8 mouse cellular contexts compared by ENCODE assay signal in genomic region chr11:20201661-20202101, GRCm38 (mm10). TPM values are rescaled to one million over a fixed set of nuclear protein-coding genes. Genes with fewer than 3 reads are reported as not detected.
DNase-seq lines count a peak whose midpoint lies in the region; ATAC-seq lines count a peak whose summit lies in the region.

No protein-coding gene starts in this region.

- no peaks in the 10 kb centered on the region for H3K36me3 ChIP-seq in kidney, embryonic 14.5 days (ENCODE audit: control insufficient read depth, insufficient read depth, low read length)
- H3K36me3 ChIP-seq in liver, embryonic 16.5 days (ENCODE audit: control insufficient read depth, insufficient read depth) = no peaks in the 10 kb centered on the region
- H3K36me3 ChIP-seq in neural tube, embryonic 12.5 days = no peaks in the 10 kb centered on the region

- peak; percentile 13; the same call in 1 of the 2 replicates for ATAC-seq in kidney, embryonic 14.5 days (ENCODE audit: low FRiP score, low TSS enrichment)
- peak; percentile 3 for ATAC-seq in liver, embryonic 16.5 days (ENCODE audit: low read depth)
- peak; percentile 31 for ATAC-seq in neural tube, embryonic 12.5 days (ENCODE audit: low FRiP score, low read depth)

- WGBS in kidney, embryonic 14.5 days = under 1% methylated on average over 40 of the region's 40 CpGs
- 1% methylated on average over 40 of the region's 40 CpGs for WGBS in liver, embryonic 16.5 days (ENCODE audit: insufficient replicate concordance)
- WGBS in neural tube, embryonic 12.5 days = under 1% methylated on average over 40 of the region's 40 CpGs

- H3K27ac ChIP-seq in kidney, embryonic 14.5 days (ENCODE audit: low read depth, low read length) = peak overlapping the region; percentile 98
- peak overlapping the region; percentile 93 for H3K27ac ChIP-seq in liver, embryonic 16.5 days (ENCODE audit: low read length)
- peak overlapping the region; percentile 97 for H3K27ac ChIP-seq in neural tube, embryonic 12.5 days

- H3K9me3 ChIP-seq in kidney, embryonic 14.5 days (ENCODE audit: control insufficient read depth, low read length) = no peaks in the 10 kb centered on the region
- H3K9me3 ChIP-seq in liver, embryonic 16.5 days (replicated peaks; ENCODE audit: control insufficient read depth, low read length) = no peaks in the 10 kb centered on the region
- no peaks in the 10 kb centered on the region for H3K9me3 ChIP-seq in neural tube, embryonic 12.5 days

- peak overlapping the region; percentile 85 for H3K4me2 ChIP-seq in kidney, embryonic 14.5 days (replicated peaks; ENCODE audit: low read depth, low read length)
- peak overlapping the region; percentile 80 for H3K4me2 ChIP-seq in liver, embryonic 16.5 days (ENCODE audit: low read depth, low read length)
- H3K4me2 ChIP-seq in neural tube, embryonic 12.5 days (replicated peaks) = peak overlapping the region; percentile 75

- peaks cover 19% of the 10 kb centered on the region; the same call in 1 of the 2 replicates for H3K4me1 ChIP-seq in kidney, embryonic 14.5 days (ENCODE audit: control insufficient read depth, insufficient read depth, low read length)
- peaks cover 23% of the 10 kb centered on the region for H3K4me1 ChIP-seq in liver, embryonic 16.5 days (ENCODE audit: control insufficient read depth, low read depth, low read length)
- H3K4me1 ChIP-seq in neural tube, embryonic 12.5 days = peaks cover 22% of the 10 kb centered on the region

- peak overlapping the region; percentile 99 for H3K4me3 ChIP-seq in kidney, embryonic 14.5 days (ENCODE audit: low read length)
- peak overlapping the region; percentile 100 for H3K4me3 ChIP-seq in liver, embryonic 16.5 days (ENCODE audit: low read depth, low read length)
- H3K4me3 ChIP-seq in neural tube, embryonic 12.5 days = peak overlapping the region; percentile 96

- H3K9ac ChIP-seq in kidney, embryonic 14.5 days (ENCODE audit: low read depth, low read length) = peak overlapping the region; percentile 99
- H3K9ac ChIP-seq in liver, embryonic 16.5 days (ENCODE audit: low read depth, low read length) = peak overlapping the region; percentile 100
- peak overlapping the region; percentile 97 for H3K9ac ChIP-seq in neural tube, embryonic 12.5 days

- peak; percentile 16 for DNase-seq in urinary bladder, postnatal 10 days (ENCODE audit: low spot score)
- DNase-seq in urinary bladder, adult 2 months (ENCODE audit: low spot score) = no peak
- peak; percentile 75 for DNase-seq in cerebellum, adult 9-11 months
- peak; percentile 18 to 32 for DNase-seq in gastrocnemius, adult 8-10 months (ENCODE audit: low spot score in 2 of 2)
- no peak for DNase-seq in B cell, adult 2 months

- no peaks in the 10 kb centered on the region for H3K27me3 ChIP-seq in kidney, embryonic 14.5 days (ENCODE audit: control insufficient read depth, insufficient read depth, low read length)
- H3K27me3 ChIP-seq in liver, embryonic 16.5 days (ENCODE audit: control insufficient read depth, insufficient read depth, low read depth, low read length) = no peaks in the 10 kb centered on the region
- H3K27me3 ChIP-seq in neural tube, embryonic 12.5 days (replicated peaks) = no peaks in the 10 kb centered on the region

RNA-seq across cellular contexts. Expression of gene Rab1a, which starts 0.4 kb away (rescaled TPM):
- 195 and 199 TPM in 2 replicates for polyA plus RNA-seq in urinary bladder, adult 2 months (2012; rRNA removed)
- total RNA-seq in gastrocnemius, adult 8-10 months (2022) = 10 to 100 TPM; 84.0 to 90.6 (median 85.6) TPM
- polyA plus RNA-seq in kidney, embryonic 14.5 days (2014; fragmentation: Nextera tagmentation; extraction: Ambion mirVana) = 212 and 244 TPM in 2 replicates
- polyA plus RNA-seq in liver, embryonic 16.5 days (2015; fragmentation: Nextera tagmentation; extraction: Ambion mirVana) = 93.3 and 96.9 TPM in 2 replicates
- polyA plus RNA-seq in neural tube, embryonic 12.5 days (2016; fragmentation: Nextera tagmentation; extraction: Ambion mirVana) = 289 and 293 TPM in 2 replicates

RNA-seq across cellular contexts. Expression of gene Cep68, which starts 47.5 kb away (rescaled TPM):
- 12.6 and 14.1 TPM in 2 replicates for polyA plus RNA-seq in urinary bladder, adult 2 months (2012; rRNA removed)
- total RNA-seq in gastrocnemius, adult 8-10 months (2022) = 10 to 100 TPM; 32.7 to 36.1 (median 33.8) TPM
- 17.1 and 40.8 TPM in 2 replicates for polyA plus RNA-seq in kidney, embryonic 14.5 days (2014; fragmentation: Nextera tagmentation; extraction: Ambion mirVana)
- 6.8 and 7.4 TPM in 2 replicates for polyA plus RNA-seq in liver, embryonic 16.5 days (2015; fragmentation: Nextera tagmentation; extraction: Ambion mirVana)
- polyA plus RNA-seq in neural tube, embryonic 12.5 days (2016; fragmentation: Nextera tagmentation; extraction: Ambion mirVana) = 31.5 and 34.1 TPM in 2 replicates

Comparison
In these comparisons a context has a peak if more than half of its experiments do, and no peak if none do; other contexts are left out.
1. DNase-seq: peak in urinary bladder, postnatal 10 days (single experiment), cerebellum, adult 9-11 months (single experiment) and gastrocnemius, adult 8-10 months (2 of 2); none in urinary bladder, adult 2 months (single experiment) and B cell, adult 2 months (0 of 2).
2. Peak in every context shown above with its lines, with median percentiles within 50 percentile points of each other: ATAC-seq, H3K27ac ChIP-seq, H3K4me2 ChIP-seq, H3K4me3 ChIP-seq and H3K9ac ChIP-seq.